Mouse (Mus musculus) skeletal muscle tissue, postnatal 0 days (tissue): ENCODE measurements around the gene Thumpd2. TPM values are rescaled to one million over a fixed set of nuclear protein-coding genes. Genes with fewer than 3 reads are reported as not detected.

Experiments
- polyA plus RNA-seq: library from polyadenylated mRNA; unstranded; fragments of >200 nt; fragmentation: Nextera tagmentation; extraction: Ambion mirVana; gene quantifications from 2 replicates; pipeline ENCODE4 v1.2.1, GENCODE M21; 2015

Thumpd2 gene
- polyA plus RNA-seq: 5.4 and 5.6 TPM in 2 replicates

DNA sequence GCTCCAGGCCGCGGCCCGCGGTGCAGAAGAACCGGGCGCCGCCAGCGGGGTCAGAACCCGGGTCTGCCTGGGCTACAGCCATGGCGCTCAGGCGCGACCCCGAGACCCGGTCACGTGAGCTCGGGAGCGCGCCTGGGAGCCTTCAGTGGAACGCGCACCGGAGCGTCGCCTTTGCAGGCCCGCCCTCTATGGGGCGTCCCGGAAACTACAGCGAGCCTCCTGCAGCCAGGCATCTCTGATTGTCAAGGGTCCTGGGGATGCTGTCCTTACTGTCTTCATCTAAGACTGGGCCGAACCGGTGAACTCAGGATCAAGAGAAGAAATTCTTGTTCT is at the start of gene Thumpd2:
Gene Thumpd2, minus strand, starts transcription at position 104 of the 333 bp plus-strand sequence.

Other genes with a start within 250 kb of the Thumpd2 start
- 1.7 and 1.9 TPM in 2 replicates for gene Tmem178, start 120.5 kb downstream of the Thumpd2 start, polyA plus RNA-seq